Comparison of ENCODE assay signal across 8 mouse cellular contexts in the genomic region with DNA sequence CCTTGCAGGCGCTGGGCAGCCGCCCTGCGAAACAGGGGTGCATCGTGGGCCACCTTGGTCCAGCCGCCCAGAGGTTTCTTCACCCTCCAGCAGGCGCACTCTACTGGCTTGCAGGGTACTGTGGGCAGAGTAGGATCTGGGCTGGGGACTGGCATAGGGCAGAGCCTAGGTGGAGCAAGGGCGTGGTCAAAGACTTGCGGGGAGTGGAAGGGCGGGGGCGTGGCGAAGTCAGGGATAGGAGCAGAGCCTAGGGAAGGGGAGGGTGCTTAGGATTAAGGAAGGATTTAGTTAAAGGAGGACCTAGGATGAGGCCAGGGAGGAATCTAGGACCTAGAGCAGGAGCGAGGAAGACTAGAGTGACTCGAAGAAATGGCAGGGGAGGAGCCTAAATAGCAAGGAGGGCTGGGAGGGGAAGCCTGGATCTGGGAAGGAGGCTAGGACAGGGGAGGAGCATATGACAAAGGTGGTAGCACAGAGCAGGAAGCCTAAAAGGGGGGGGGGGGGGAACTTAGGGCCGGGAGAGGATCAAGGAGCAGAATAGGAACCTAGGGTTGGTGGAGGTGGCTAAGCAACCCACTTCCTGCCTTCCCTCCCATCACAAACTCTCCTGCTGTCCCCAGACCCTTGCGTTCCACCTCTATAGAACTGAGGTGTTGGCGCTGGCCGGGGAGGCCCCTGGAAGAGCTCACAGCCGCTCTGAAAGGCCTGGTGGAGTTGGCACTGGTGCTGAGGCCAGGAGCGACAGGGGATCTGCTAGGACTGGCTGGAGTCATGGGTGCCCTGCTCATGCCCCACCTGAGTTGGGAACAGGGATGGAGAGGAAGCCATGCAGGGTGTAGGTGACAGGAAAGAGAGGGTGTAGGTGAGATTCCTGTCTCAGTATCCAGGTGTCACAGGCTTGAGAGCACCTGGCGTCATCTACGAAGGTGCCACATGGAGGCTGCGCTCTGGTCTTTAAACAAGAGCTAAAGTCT. TPM values are rescaled to one million over a fixed set of nuclear protein-coding genes. Genes with fewer than 3 reads are reported as not detected.
DNase-seq lines count a peak whose midpoint lies in the region; ATAC-seq and TF ChIP-seq lines count a peak whose summit lies in the region.

No protein-coding gene starts in this region.

- no peak overlapping the region for H3K9ac ChIP-seq in embryonic facial prominence, embryonic 14.5 days (ENCODE audit: low read depth, low read length)
- H3K9ac ChIP-seq in heart, embryonic 14.5 days (ENCODE audit: low read length): peak overlapping the region; percentile 44; the same call in 1 of the 2 replicates

- H3K36me3 ChIP-seq in G1E (replicated peaks): peaks cover 43% of the 10 kb centered on the region
- H3K36me3 ChIP-seq in embryonic facial prominence, embryonic 14.5 days (ENCODE audit: control insufficient read depth, insufficient read depth, low read length): peaks cover 36% of the 10 kb centered on the region
- peaks cover 38% of the 10 kb centered on the region for H3K36me3 ChIP-seq in heart, embryonic 14.5 days (ENCODE audit: control insufficient read depth, insufficient read depth, low read length)

- no peak for DNase-seq in G1E (ENCODE audit: low spot score)
- DNase-seq in adrenal gland, postnatal 25 days: peak; percentile 87
- DNase-seq in embryonic facial prominence, embryonic 14.5 days (ENCODE audit: low spot score): peak; percentile 76
- DNase-seq in kidney, postnatal 14 days: peak; percentile 92
- peak; percentile 98 for DNase-seq in lung, postnatal 36 days
- DNase-seq in spleen, postnatal 14 days (ENCODE audit: low spot score in 2 of 2): peak; percentile 34 to 52
- no peak for DNase-seq in layer of hippocampus, postnatal 25 days (ENCODE audit: extremely low spot score in 1 of 2, low spot score in 1 of 2)

- peak; percentile 64 for ATAC-seq in G1E (ENCODE audit: extremely low read depth, insufficient number of reproducible peaks, low FRiP score, poor library complexity, severe bottlenecking)
- ATAC-seq in embryonic facial prominence, embryonic 14.5 days (ENCODE audit: low read depth): peak; percentile 88
- peak; percentile 53; the same call in 1 of the 2 replicates for ATAC-seq in heart, embryonic 14.5 days (ENCODE audit: insufficient number of reproducible peaks, insufficient read depth, low FRiP score, low read depth)

- no peaks in the 10 kb centered on the region for H3K9me3 ChIP-seq in G1E (replicated peaks)
- no peaks in the 10 kb centered on the region for H3K9me3 ChIP-seq in embryonic facial prominence, embryonic 14.5 days (ENCODE audit: control insufficient read depth, low read length)
- no peaks in the 10 kb centered on the region for H3K9me3 ChIP-seq in heart, embryonic 14.5 days (ENCODE audit: control insufficient read depth, low read length)

- H3K27ac ChIP-seq in embryonic facial prominence, embryonic 14.5 days (replicated peaks; ENCODE audit: low read depth, low read length): no peak overlapping the region
- no peak overlapping the region for H3K27ac ChIP-seq in heart, embryonic 14.5 days (replicated peaks in 1 of 2; ENCODE audit: control insufficient read depth in 1 of 2, insufficient read depth in 1 of 2, low read depth in 2 of 2, low read length in 2 of 2)

- peaks cover 26% of the 10 kb centered on the region for H3K4me1 ChIP-seq in G1E (ENCODE audit: insufficient read depth, low read depth, low read length)
- peaks cover 7% of the 10 kb centered on the region; the same call in 1 of the 2 replicates for H3K4me1 ChIP-seq in embryonic facial prominence, embryonic 14.5 days (ENCODE audit: control insufficient read depth, insufficient read depth, low read length)
- H3K4me1 ChIP-seq in heart, embryonic 14.5 days (ENCODE audit: control insufficient read depth in 2 of 2, insufficient read depth in 2 of 2, low read length in 2 of 2): peaks cover 0 to 6% of the 10 kb centered on the region in 2 experiments; a peak in 1 of 4 replicates

- no peak overlapping the region for H3K4me3 ChIP-seq in G1E (ENCODE audit: low read depth, low read length)
- peak overlapping the region; percentile 6; the same call in 1 of the 2 replicates for H3K4me3 ChIP-seq in embryonic facial prominence, embryonic 14.5 days (ENCODE audit: low read depth, low read length)
- no peak overlapping the region for H3K4me3 ChIP-seq in heart, embryonic 14.5 days (ENCODE audit: control insufficient read depth in 1 of 2, insufficient read depth in 1 of 2, low read depth in 1 of 2, low read length in 2 of 2)

- peak overlapping the region; percentile 42 for H3K4me2 ChIP-seq in embryonic facial prominence, embryonic 14.5 days (ENCODE audit: low read depth, low read length)
- H3K4me2 ChIP-seq in heart, embryonic 14.5 days (ENCODE audit: low read length): peak overlapping the region; percentile 37

- WGBS in embryonic facial prominence, embryonic 14.5 days: 29% methylated on average over 20 of the region's 22 CpGs
- WGBS in heart, embryonic 14.5 days: 28% methylated on average over 21 of the region's 22 CpGs

- peaks cover 25% of the 10 kb centered on the region for H3K27me3 ChIP-seq in G1E (ENCODE audit: insufficient read depth, low read length)
- no peaks in the 10 kb centered on the region for H3K27me3 ChIP-seq in embryonic facial prominence, embryonic 14.5 days (replicated peaks; ENCODE audit: control insufficient read depth, insufficient read depth, low read length)
- H3K27me3 ChIP-seq in heart, embryonic 14.5 days (ENCODE audit: control insufficient read depth, insufficient read depth, low read length): no peaks in the 10 kb centered on the region

- no peak for TF ChIP-seq CTCF in G1E (IDR thresholded peaks at IDR 0.05; ENCODE audit: low read depth, low read length)

RNA-seq across cellular contexts. Expression of a gene that starts 13.6 kb away (rescaled TPM):
- total RNA-seq in G1E (2014; fragmentation: Nextera tagmentation) (43.6 and 48.1 TPM in 2 replicates), G1E (2017) (175 and 177 TPM in 2 replicates)
- 43.4 and 50.0 TPM in 2 replicates for polyA plus RNA-seq in G1E (2012)
- total RNA-seq in adrenal gland, postnatal 25 days (2021): 1.1 and 1.7 TPM in 2 replicates
- polyA plus RNA-seq in embryonic facial prominence, embryonic 14.5 days (2014; fragmentation: Nextera tagmentation; extraction: Ambion mirVana): 4.0 and 4.8 TPM in 2 replicates
- polyA plus RNA-seq in heart, embryonic 14.5 days (2014; fragmentation: Nextera tagmentation; extraction: Ambion mirVana): 1.4 and 2.2 TPM in 2 replicates
- total RNA-seq in layer of hippocampus, postnatal 25 days (2021): 1 to 10 TPM; 3.3 to 3.5 TPM

RNA-seq across cellular contexts. Expression of a gene that starts 16.0 kb away (rescaled TPM):
- 12.9 and 16.3 TPM in 2 replicates for total RNA-seq in G1E (2014; fragmentation: Nextera tagmentation)
- 9.8 and 12.7 TPM in 2 replicates for total RNA-seq in G1E (2017)
- 20.1 and 22.0 TPM in 2 replicates for polyA plus RNA-seq in G1E (2012)
- 51.9 and 64.8 TPM in 2 replicates for total RNA-seq in adrenal gland, postnatal 25 days (2021)
- 32.3 and 36.0 TPM in 2 replicates for polyA plus RNA-seq in embryonic facial prominence, embryonic 14.5 days (2014; fragmentation: Nextera tagmentation; extraction: Ambion mirVana)
- polyA plus RNA-seq in heart, embryonic 14.5 days (2014; fragmentation: Nextera tagmentation; extraction: Ambion mirVana): 32.9 and 33.0 TPM in 2 replicates
- 1 to 10 TPM; 5.9 to 7.4 TPM for total RNA-seq in layer of hippocampus, postnatal 25 days (2021)

RNA-seq across cellular contexts. Expression of a gene that starts 17.0 kb away (rescaled TPM):
- total RNA-seq in G1E (2014; fragmentation: Nextera tagmentation) (15.2 and 18.4 TPM in 2 replicates), G1E (2017) (16.7 and 22.1 TPM in 2 replicates)
- 12.4 and 15.1 TPM in 2 replicates for polyA plus RNA-seq in G1E (2012)
- 81.0 and 96.4 TPM in 2 replicates for total RNA-seq in adrenal gland, postnatal 25 days (2021)
- 36.9 and 37.1 TPM in 2 replicates for polyA plus RNA-seq in embryonic facial prominence, embryonic 14.5 days (2014; fragmentation: Nextera tagmentation; extraction: Ambion mirVana)
- polyA plus RNA-seq in heart, embryonic 14.5 days (2014; fragmentation: Nextera tagmentation; extraction: Ambion mirVana): 27.4 and 29.0 TPM in 2 replicates
- 10 to 100 TPM; 20.4 to 23.3 TPM for total RNA-seq in layer of hippocampus, postnatal 25 days (2021)

RNA-seq across cellular contexts. Expression of a gene that starts 37.3 kb away (rescaled TPM):
- total RNA-seq in G1E (2014; fragmentation: Nextera tagmentation): not detected in 2 replicates
- total RNA-seq in G1E (2017): 0.27 and 3.6 TPM in 2 replicates
- polyA plus RNA-seq in G1E (2012): 0.04 and 0.10 TPM in 2 replicates
- 280 and 456 TPM in 2 replicates for total RNA-seq in adrenal gland, postnatal 25 days (2021)
- polyA plus RNA-seq in embryonic facial prominence, embryonic 14.5 days (2014; fragmentation: Nextera tagmentation; extraction: Ambion mirVana): 2.0 and 4.6 TPM in 2 replicates
- 0.74 and 1.00 TPM in 2 replicates for polyA plus RNA-seq in heart, embryonic 14.5 days (2014; fragmentation: Nextera tagmentation; extraction: Ambion mirVana)
- total RNA-seq in layer of hippocampus, postnatal 25 days (2021): 1 to 10 TPM in 1 of 2 experiments, under 1 TPM in 1; 0.98 to 1.3 TPM

Comparison
In these comparisons a context has a peak if more than half of its experiments do, and no peak if none do; other contexts are left out.
1. DNase-seq: peak in adrenal gland, postnatal 25 days (single experiment), embryonic facial prominence, embryonic 14.5 days (single experiment), kidney, postnatal 14 days (single experiment), lung, postnatal 36 days (single experiment) and spleen, postnatal 14 days (2 of 2); none in G1E (single experiment) and layer of hippocampus, postnatal 25 days (0 of 2).
2. RNA of a gene that starts 13.6 kb away (total RNA-seq): 43.6 to 177 TPM in G1E; 3.3 to 3.5 TPM in layer of hippocampus, postnatal 25 days and 1.1 to 1.7 TPM in adrenal gland, postnatal 25 days; every median in the first group is over 4 times any median in the second.
3. Peak in every context shown above with its lines, with median percentiles within 50 percentile points of each other: ATAC-seq.